Mouse (Mus musculus): ENCODE measurements around the gene Tmem151a.
"Not testable (repeated sequence)": the region's sequence is repeated elsewhere in the genome, so short reads cannot be mapped to it uniquely, and the experiment has no call there.

Gene Tmem151a

DNA sequence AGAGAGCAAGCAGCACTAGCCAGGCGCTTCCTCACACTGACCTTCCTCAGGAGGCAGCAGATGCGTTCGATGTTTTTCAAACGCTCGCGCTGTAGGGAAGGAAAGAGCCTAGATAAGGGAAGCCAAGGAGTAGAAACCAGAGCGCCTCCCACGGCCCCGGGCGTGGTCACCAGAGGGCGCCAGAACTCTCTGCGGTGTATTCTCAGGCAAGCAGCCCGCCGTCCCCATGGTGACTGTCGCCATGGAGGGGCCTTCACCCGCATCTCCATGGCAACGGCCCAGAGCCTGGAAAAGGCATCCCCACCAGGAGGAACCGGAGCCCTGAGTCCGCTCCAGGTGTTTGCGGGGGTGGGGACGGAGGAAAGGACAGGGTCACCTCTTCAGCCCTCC, 8.9 kb upstream of the Tmem151a start:
- peak; percentile 85 for DNase-seq (ENCODE audit: low read depth)

DNA sequence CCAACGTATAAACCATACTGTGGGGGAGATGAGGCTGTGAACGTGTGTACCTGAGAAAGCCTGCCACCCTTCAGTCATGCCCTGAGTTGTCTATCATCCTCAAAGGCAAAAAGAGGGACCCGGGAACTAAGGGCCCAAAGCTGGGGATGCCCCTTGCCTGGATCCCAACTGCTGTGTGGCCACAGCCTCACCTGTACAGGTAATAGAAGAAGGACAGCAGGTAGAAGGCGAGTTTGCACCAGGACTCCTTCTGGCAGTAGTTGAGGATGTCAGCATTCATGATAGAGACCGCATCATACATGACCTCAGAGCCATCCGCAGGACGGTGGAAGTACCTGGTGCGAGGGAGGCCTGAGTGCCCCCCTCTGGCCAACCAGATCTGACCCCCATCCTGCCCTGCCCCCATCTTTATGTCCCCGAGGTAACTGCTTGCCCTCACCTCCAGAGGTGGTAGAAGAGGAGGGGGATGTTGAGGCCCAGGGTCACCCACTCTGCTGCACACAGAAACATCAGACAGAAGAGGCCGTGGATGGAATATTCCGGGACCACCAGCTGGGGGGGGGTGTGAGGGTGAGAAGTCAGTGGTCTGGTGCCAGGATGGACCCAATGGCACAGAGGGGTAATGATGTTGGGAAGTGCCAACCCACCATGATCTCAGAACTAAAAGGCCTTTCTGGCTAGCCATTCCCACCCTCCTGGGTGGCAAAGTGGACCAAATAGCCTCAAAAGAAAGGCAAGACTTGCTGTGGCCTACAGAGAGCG, 8.3 kb upstream of the Tmem151a start:
- DNase-seq (ENCODE audit: low read depth): no peak

DNA sequence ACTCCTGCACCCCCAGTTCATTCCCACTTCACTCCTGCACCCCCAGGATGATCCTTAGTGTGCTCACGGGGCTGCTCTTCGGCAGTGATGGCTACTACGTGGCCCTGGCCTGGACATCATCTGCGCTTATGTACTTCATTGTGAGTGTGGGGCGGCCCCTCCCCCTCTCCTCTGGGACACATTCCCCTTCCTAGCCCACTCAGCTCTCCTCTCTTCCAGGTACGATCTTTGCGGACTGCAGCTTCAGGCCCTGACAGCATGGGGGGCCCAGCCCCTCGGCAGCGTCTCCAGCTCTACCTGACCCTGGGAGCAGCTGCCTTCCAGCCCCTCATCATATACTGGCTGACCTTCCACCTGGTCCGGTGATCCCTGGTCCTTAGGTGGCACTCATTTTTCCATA, 6.8 kb upstream of the Tmem151a start:
- no peak for DNase-seq (ENCODE audit: low read depth)

DNA sequence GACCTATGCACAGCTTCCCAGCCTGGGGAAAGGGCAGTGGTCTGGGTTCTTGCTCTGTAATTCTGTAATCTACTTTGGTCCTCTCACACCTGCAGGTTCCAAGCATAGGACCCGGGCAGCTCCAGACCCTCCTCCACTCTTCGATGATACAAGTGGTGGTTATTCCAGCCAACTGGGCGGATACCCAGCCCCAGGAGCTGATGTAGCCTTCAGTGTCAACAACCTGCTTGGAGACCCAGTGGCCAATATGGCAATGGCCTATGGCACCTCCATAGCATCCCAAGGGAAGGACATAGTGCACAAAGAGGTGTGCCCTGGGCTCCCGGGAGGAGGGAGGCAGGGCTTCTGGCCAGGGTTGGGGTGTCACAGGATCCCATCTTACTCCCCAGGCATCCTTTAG, 4.0 kb upstream of the Tmem151a start:
- DNase-seq (ENCODE audit: low read depth): no peak

DNA sequence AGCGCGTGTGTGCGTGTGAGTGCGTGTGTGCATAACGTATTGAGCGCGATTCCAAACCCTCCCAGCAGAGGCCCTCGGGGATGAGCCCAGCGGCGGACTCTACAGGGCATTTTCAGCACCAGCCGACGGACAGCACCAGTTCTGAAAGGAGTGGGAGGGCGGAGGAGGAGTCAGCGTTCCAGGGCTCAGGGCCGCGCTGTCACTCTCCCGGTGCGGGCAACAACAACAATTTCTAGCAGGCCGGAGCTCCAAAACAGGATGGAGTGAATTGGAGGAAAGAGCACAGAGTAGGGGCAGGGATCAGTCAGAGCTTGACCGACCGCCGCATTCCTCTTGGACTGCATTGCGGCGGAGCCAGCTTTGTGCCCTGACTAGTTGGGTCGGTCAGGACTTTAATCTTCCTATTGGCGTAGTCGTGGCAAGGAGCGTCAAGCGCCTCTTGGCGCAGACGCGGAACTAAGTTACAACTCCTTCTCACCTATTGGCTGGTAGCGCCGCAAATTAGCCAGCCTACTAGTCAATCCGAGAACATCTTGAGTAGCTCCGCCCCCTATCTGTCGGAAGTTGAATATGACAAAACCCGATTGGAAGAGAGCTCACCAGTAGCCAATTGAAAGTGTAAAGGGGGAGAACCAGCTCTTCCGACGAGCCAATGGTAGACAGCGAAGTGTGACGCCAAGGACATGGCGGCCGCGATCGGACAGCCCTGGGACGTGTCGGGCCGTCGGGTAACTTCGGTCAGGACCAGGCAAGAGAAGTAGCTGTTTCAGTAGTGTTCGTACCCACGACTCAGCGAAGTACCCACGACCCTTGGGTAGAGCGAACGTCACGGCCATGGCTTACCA, 2.8 kb upstream of the Tmem151a start, which contains the start of gene Yif1a:
Gene Yif1a, plus strand, starts transcription at position 655 of the 845 bp plus-strand sequence.
- peak; percentile 100 for DNase-seq (ENCODE audit: low read depth)

DNA sequence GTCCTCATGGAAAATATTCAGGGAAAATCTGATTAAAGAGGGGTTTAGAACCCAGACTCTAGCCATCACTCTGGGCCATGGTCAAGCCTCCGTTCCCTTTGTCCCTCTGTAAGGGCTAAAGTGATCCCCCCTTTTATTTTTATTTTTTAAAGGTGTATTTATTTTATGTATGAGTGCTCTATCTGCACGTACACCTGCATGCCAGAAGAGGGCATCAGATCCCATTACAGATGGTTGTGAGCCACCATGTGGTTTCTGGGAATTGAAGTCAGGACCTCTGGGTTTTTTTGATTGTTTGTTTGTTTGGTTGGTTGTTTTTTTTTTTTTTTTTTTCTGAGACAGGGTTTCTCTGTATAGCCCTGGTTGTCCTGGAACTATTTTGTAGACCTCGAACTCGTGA, 1.2 kb upstream of the Tmem151a start:
- not testable (repeated sequence) for DNase-seq (ENCODE audit: low read depth)

DNA sequence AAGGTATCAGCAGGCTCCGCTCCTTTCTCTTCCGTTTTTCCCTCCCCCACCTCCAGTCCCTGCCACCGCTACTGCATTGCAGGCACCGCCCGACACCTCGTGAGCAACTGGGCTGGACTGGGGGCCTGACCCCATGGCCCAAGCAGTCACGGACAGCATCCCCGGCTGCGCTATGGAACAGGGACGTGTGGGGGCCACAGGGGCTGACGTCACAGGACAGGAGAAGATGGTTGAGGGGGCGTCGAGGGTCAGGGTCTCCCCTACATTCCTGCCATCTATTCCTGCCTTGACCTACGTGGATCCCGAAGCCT, 542 bp downstream of the Tmem151a start:
- DNase-seq (ENCODE audit: low read depth): no peak

DNA sequence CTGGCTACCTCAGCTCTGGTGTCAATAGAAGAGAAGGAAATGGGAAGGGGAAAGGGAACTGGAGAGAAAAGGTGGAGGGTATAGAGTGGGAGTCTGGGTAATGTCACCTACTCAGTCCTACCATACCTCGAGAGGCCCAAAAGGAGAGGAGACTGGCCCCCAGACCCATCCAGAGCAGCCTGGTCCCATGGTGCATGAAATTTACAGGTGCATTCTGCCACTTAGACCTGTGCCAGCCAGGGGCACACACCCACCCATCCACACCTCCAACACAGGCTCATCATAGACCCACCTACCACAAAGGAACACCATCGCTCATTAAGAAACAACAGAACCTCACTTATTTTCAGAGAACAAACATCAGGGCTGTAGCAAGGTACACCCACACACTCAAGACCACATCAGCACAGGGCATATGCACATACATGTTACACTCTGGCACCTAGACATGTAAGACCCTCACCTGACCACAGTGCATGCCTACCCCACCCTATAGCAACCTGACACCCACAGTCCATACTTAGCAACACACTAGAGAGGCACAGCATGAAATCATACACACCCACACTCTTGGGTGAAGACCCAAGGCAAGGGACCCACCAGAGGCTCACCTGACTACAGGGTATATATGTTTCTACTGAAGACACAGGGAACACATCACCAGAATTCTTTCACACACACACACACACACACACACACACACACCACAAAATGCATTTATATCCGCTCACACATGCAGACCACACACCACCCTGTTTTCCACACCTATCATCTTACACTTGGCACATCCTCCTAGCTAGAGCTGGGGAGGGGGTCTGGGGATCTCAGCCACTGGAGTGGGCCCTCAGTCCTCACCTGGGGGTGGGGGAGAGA, 1.1 kb downstream of the Tmem151a start:
- no peak for DNase-seq (ENCODE audit: low read depth)

DNA sequence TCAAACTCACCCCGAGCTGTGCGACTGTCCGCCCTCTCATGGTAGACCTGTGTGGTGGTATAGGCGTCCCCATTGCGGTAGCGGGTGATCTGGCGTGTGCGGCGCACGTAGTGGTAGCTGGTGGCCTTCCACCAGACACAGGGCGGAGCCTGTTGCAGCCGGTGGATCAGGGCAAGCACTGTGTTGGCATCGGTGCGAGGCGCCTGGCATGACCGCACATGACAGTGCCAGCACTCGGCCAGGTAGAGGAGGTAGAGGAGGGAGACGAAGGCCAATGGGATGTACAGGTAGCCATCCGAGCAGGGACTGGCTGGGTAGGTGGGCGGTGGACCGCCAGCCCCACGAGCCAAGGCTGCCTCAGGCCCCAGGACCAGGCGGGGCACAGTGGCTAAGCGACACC, 2.7 kb downstream of the Tmem151a start:
- no peak for DNase-seq (ENCODE audit: low read depth)

DNA sequence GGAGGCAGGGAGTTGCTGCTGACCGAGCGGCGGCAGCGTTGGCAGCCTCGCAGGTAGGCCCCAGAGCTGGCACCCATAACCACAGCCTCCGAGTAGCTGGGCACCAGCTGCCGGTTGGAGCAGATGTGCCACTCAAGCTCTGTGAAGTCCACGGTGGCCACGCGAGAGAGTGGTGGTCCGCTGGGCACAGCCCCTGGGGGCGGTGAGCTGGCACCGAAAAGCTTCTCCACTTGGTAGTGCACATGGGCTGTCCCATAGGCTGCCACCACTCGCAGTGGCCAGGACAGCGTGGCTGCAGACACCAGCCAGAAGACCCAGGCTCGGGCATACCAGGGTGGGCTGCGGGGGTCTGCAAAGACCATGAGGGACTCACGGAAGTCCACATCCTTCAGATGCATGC, 3.3 kb downstream of the Tmem151a start:
- no peak for DNase-seq (ENCODE audit: low read depth)

DNA sequence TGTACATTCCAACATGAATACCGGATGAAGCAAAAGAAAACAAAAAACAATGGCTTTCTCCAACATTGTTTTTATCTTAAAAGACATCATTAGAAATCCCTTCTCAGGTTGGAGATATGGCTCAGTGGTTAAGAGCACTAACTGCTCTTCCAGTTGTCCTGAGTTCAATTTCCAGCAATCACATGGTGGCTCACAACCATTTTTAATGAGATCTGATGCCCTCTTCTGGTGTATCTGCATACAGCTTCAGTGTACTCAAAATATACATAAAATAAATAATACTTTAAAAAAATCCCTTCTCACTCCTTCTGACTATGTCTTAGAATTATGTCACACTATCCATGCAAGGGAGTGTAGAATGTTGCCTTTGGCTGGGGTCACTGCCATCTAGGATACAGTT, 6.1 kb downstream of the Tmem151a start:
- DNase-seq (ENCODE audit: low read depth): peak; percentile 35

DNA sequence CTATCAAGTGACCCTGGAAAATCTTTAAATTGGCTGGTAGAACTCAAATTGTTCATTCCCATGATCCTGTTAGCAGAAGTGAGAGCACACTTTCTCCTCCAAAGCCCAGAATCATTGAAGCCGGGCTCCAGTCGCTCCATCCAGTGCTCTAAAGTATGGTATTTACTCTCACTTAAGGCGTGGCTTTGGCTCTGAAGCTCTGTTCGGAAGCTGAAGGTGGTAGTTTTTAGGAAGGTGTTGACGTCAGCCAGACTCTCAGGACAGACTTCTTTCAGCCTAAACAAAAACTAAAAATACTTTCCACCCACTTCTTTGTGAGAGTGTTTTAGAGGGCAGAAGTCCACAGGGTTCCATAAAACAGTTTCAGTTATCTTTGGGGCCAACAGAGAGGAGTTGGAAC, 11.8 kb downstream of the Tmem151a start:
- DNase-seq (ENCODE audit: low read depth): no peak

DNA sequence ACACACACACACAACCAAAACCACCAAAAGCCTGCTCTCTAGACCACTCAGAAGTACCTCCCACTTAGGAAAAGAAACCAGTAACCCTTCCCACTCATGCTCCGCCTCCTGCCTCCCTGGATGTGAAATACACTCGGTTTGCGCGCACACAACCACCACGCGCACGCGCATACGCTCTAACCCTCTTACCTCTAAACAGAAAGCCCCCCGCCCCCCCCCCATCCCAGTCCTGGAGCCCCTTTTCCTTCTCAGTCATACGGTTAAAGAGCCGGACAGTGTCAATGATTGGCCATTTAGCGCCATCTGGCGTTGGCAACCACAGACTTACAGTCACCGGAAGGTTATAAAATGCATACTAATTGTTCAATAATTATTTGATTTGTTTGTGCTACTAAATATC, 12.3 kb downstream of the Tmem151a start:
- peak; percentile 73 for DNase-seq (ENCODE audit: low read depth)

DNA sequence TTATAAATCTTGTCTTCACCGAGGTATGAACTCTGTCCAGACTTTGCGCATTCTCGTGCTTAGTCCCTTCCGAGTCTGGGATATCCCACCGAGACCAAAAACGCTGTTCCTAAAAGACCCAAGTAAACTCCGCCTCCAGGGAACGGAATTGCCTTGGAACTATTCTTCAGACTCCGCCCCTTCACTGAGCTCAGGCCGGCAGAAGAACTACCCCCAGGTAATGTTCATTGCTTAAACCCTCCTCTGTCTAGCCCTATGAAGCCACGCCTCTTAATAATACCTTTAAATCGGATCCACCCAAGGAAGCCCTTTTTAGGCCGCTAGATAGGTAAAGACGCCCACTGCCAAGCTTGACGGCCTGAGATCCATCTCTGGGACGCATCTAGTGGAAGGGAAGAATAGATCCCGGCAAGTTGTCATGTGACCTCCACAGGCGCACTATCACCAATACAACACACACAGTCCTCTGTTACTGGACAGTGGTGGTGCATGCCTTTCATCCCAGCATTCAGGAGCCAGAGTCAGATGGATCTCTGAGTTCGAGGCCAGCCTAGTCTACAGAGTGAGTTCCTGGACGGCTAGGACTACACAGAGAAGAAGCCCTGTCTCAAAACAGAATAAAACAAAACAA, 12.8 kb downstream of the Tmem151a start:
- peak; percentile 63 for DNase-seq (ENCODE audit: low read depth)

DNA sequence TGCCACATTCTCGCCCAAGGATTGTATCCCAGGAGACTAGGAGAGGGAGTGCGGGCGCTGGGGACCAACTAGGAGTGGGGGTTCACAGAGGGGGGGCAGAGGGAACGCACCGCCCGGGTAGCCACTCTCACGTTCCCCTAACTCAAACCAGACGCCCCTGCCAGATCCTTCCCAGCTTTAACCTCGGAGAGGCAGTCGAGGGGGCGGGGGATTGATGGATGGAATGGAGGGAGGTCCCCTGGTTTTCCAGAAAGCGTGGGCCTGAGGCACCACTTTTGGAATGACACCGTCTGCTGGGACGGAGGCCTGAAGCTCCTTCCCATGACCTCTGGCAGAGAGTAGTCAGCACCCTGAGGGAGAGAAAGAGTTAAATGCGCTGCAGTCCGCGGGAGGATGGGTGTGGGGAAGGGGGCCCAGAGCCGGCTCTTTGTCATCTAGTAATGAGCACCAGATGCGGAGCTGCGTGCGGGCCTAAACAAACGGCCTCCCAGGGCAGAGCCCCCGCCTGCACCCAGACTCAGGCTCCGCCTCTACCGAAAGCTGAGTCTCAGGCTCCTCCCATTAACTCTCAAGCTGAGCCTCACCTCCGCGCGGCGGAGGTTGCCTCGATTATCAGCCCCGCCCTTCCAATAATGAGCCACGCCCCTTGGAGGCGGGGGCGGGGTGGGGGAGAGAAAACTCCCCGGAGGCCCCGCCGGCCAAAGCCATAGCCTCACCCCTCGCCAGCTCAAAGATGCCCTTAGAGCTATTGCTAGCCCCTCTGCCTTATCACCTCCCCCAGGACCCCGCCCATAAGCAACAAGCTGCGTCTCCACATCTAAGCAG, 13.6 kb downstream of the Tmem151a start:
- peak; percentile 86 for DNase-seq (ENCODE audit: low read depth)

DNA sequence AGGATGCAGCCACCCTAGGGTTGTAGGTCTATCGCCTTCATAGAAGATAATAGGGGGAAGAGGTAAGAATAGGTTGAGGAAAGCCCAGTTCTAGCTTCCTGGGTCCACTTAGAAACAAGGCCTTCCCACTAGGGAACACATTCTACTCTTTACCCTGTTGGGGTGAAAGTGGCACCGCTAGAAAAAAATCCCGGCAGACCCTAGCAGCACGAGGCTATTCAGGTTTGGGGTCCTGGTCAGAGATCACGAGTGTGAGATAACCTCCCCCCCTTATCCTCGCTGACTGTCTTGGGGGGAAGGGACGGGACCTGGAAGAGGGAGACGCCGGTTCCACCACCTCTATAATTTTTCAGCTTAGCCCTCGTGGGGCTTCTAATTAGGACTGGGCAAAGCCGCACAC, 14.3 kb downstream of the Tmem151a start:
- no peak for DNase-seq (ENCODE audit: low read depth)

DNA sequence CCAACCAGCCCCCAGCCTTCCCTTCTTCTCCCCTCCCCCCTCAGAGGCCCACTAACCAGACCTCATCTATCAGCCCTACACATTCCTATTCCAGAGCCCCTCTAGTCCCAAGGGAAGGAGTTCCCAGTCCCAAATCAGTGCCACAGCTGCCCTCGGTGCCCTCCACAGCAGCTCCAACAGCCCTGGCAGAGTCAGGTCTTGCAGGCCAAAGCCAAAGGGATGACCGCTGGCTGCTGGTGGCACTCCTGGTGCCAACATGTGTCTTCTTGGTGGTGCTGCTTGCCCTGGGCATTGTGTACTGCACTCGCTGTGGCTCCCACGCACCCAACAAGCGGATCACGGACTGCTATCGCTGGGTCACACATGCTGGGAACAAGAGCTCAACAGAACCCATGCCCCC, 15.4 kb downstream of the Tmem151a start:
- DNase-seq (ENCODE audit: low read depth): no peak

DNA sequence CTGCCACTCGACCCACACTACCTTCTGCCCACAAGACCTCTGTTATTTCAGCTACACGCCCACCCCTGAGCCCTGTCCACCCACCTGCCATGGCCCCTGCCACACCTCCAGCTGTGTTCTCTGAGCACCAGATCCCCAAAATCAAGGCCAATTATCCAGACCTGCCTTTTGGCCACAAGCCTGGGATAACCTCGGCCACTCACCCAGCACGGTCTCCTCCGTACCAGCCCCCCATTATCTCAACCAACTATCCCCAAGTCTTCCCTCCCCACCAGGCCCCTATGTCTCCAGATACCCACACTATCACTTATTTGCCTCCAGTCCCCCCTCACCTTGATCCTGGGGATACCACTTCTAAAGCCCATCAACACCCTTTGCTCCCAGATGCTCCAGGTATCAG, 15.8 kb downstream of the Tmem151a start:
- no peak for DNase-seq (ENCODE audit: low read depth)

DNA sequence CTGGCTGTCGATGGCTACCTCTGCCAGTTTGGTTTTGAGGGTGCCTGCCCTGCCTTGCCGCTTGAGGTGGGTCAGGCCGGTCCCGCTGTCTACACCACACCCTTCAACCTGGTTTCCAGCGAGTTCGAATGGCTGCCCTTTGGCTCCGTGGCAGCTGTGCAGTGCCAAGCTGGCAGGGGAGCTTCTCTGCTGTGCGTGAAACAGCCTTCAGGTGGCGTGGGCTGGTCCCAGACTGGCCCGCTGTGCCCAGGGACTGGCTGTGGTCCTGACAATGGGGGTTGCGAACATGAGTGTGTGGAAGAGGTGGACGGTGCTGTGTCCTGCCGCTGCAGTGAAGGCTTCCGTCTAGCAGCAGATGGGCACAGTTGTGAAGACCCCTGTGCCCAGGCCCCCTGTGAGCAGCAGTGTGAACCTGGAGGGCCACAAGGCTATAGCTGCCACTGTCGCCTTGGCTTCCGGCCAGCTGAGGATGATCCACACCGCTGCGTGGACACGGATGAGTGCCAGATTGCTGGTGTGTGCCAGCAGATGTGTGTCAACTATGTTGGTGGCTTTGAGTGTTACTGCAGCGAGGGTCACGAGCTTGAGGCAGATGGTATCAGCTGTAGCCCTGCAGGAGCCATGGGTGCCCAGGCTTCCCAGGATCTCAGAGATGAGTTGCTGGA, 16.6 kb downstream of the Tmem151a start:
- no peak for DNase-seq (ENCODE audit: low read depth)

DNA sequence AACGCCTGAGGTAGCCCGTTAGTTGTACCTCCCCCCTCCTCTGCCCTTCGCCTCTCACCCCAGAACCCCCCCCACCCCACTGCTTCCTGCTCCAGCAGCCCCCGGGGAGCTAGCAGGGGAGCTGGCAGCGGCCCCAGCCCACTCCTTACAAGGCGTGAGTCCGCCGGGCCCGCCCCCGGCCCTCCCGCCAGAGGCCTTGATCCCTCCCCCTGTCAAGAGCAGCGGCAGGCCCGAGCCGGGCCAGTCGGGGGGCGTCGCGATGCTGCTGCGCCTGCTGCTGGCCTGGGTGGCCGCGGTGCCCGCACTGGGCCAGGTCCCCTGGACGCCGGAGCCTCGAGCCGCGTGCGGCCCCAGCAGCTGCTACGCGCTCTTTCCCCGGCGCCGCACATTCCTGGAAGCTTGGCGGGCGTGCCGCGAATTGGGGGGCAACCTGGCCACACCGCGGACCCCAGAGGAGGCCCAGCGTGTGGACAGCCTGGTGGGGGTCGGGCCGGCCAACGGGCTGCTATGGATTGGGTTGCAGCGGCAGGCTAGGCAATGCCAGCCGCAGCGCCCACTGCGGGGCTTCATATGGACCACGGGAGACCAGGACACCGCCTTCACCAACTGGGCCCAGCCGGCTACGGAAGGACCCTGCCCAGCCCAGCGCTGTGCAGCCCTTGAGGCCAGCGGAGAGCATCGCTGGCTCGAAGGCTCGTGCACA, 17.3 kb downstream of the Tmem151a start, which contains the start of gene Cd248:
Gene Cd248, plus strand, starts transcription at position 212 of the 703 bp plus-strand sequence.
- no peak for DNase-seq (ENCODE audit: low read depth)
